Mouse (Mus musculus) adrenal gland, postnatal 36 days (tissue): ENCODE results near the gene Mamstr. TPM values are rescaled to one million over a fixed set of nuclear protein-coding genes. Genes with fewer than 3 reads are reported as not detected.
A peak's percentile ranks its signal among the peaks of the same experiment; 100 is the strongest.

Source experiments
- DNase-seq, 2 experiments: peaks; one replicate each; pipeline ENCODE4 v3.0.0; 2021; ENCODE audit warnings: mixed read lengths in 1 of 2
- total RNA-seq, 2 experiments: library from RNA; stranded (reverse); gene quantifications; 2 replicates each; pipeline ENCODE4 v1.2.3; 2021

Gene Mamstr
- total RNA-seq, 2 experiments from 2014 or later: 3.0 to 11.0 TPM

DNA sequence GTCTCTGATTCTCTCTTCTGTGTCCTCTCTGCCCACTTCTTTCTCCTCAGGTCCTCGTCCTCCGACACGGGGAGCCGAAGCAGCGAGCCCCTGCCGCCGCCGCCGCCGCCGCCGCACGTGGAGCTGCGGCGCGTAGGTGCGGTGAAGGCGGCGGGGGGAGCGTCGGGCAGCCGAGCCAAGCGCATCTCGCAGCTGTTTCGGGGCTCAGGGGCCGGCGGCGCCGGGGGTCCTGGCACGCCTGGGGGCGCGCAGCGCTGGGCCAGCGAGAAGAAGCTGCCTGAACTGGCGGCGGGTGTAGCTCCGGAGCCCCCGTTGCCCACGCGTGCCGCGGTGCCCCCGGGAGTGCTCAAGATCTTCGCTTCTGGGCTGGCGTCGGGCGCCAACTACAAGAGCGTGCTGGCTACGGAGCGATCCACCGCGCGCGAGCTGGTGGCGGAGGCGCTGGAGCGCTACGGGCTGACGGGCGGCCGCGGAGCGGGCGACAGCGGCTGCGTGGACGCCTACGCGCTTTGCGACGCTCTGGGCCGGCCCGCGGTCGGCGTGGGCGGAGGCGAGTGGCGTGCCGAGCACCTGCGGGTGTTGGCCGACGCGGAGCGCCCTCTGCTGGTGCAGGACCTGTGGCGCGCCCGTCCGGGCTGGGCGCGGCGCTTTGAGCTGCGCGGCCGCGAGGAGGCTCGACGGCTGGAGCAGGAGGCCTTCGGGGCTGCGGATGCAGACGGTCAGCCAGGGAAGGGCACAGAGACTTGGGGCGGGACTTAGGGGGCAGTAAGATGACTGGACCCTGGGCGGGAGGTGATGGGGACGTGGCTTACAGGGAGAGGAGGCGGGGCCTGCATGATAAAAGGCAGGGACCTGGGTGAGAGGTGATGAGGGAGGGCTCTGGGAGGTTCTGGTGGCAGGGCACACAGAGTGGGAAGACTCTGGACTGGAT lies 11.1 kb upstream of the Mamstr start:
- DNase-seq: peak; percentile 95 to 97

GRCm38 (mm10) chr7:45630064-45630907 lies 9.5 kb upstream of the Mamstr start:
- no peak for DNase-seq

DNA sequence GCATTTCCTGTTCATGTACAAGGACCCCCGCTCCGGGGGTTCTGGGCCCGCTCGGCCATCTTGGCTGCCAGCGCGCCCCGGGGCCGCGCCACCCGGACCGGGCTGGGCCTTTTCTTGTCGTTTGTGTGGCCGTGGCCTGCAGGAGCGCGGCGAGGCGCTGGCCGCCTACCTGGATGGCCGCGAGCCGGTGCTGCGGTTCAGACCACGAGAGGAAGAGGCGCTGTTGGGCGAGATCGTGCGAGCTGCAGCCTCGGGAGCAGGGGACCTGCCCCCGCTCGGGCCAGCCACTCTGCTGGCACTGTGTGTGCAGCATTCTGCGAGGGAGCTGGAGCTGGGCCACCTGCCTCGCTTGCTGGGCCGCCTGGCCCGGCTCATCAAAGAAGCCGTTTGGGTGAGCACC lies 7.3 kb upstream of the Mamstr start:
- peak in 1 of 2 experiments; percentile 41 for DNase-seq

DNA sequence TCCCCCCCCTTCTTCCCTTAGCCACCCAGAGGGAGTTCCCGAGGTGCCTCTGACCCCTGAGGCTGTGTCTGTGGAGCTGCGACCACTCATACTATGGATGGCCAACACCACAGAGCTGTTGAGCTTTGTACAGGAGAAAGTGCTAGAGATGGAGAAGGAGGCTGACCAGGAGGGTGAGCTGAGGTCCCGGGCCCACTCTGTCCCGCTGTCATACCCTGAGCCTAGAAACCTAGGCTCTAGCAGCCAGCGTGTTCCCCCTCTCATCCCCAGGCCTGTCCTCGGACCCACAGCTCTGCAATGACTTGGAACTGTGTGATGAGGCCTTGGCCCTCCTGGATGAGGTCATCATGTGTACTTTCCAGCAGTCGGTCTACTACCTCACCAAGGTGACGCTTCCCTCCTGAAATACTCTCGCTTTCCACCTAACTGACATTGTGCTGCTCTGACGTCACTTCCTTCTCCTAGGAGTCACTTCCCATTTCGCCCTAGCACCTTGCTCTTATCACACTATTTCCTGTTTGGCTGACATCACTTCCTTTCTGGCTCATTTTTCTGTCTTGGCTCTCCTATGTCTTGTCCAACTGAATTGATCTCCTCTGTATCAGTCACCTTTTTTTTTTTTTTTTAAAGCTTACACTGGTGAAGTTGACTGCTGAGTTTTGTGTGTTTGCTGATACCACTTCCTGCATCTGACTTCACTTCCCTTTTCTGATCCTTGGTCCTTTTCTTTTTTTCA lies 4.7 kb upstream of the Mamstr start:
- no peak for DNase-seq

DNA sequence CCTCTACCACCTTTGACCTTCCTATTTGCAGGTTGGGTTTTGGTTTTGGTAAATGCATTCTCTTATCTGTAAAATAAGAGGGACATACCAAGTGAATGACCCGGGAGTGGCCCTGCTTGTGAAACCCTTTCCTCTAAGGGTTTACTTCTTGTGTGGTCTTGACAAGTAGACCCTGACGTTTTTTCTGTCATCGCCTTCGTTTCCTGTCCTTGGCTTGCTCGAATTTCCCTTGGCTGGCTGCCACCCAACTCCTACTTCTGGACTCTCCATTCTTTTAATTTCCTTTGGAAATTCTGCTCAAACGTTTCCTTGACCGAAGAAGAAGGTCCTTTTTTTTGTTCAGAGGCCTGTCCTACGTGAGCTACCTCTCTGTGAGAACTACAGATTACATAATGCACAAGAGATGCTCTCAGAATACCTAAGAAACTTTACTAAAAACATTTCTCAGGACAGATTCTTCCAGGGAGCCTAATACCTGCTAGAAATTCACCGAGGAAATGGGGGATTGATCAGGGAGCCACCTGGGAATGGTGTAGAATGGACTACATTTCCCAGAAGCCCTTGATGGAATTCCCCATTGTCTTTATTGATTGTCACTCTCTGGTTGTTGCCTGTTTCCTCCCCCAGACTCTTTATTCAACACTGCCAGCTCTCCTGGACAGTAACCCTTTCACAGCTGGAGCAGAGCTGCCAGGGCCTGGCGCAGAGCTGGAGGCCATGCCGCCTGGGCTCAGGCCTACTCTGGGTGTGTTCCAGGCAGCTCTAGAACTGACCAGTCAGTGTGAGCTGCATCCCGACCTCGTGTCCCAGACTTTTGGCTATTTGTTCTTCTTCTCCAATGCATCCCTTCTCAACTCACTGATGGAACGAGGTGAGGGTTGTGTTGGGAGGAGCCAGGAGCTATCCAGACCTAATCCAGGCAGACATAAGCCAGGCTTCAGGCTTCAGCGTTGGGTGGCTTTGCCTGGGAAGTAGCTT lies 3.8 kb upstream of the Mamstr start:
- DNase-seq: peak; percentile 74 to 75

DNA sequence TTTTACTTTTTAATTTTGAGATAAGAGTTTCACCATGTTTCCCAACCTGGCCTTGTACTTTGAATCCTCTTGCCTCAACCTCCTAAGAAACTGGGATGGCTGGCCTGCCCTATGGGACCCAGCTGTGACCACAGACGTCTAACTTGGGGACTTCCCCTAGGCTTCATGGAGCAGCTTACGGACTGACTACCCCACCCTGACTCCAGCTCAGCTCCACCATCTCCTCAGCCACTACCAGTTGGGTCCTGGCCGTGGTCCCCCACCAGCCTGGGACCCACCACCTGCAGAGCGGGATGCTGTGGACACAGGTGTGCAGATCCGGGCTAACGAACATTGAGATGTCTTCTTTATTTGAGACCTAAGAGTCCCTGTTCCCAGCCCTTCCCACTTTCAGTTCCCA lies 2.1 kb upstream of the Mamstr start:
- DNase-seq: no peak

DNA sequence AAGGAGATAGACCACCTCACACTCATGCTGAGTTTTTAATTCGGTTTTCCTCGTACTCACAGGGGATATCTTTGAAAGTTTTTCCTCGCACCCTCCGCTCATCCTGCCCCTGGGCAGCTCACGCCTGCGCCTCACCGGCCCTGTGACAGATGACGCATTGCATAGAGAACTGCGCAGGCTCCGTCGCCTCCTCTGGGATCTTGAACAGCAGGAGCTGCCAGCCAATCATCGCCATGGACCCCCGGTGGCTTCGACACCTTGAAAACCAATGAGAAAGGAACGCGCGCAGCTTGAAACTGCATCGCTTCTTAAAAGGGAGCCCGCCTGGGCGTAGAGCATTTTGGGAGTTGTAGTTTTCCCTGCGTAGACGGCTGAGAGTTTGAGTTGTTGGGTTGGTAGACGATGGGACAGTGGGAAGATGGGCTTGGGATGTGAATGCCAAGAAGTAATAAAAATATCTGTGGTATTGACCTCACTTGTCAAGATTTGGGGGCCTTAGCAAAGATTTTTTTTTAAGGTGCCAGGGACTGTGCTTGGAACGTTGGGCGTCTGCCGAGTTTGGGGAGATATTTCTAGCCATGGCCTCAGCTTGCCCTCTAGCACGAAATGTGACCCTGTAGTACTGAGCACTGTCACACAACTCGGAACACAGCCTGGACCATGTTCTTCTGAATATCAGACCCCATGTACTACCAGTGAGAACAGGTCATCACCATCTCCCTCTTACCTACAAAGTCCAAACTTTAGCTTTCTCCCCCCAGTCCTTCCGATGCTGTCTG lies 965 bp upstream of the Mamstr start:
- peak; percentile 93 to 94 for DNase-seq

DNA sequence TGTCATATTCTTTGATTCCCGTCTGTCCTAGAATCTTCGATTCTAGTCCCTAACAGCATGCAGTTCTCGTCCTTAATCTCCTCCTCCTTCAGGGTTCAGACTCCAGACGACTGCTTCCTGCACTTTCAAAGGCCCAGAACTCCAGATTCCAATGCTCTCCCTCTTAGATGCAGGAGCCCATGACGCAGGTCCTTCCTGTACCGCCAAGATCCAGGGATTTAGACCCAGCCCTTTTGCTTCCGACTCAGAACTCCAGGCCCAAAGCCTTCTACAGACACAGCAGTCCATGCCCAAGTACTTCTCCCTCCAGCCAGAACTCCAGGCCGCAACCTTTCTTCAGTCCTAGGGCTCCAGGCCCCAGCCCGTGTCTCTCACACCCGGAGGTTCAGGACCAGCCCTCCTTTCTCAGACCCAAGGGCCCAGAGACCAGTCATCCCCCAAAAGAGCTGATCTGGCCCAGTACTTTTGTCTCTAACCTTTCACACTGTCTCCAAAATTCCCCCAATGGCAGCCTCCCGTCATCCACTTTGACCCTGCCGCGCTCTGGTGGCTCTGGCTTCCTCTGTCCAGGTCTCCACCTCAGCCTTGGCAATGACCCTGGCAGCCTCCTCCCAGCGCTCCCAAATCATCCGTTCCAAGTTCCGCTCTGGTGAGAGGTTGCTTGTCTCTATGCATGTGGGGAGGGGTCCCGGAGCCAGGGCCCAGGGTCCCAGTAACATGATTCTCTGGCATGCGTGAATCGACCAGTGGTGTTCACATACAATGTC lies 597 bp downstream of the Mamstr start:
- DNase-seq: no peak

GRCm38 (mm10) chr7:45641391-45642040 lies 1.7 kb downstream of the Mamstr start:
- DNase-seq: peak in 1 of 2 experiments; percentile 40

GRCm38 (mm10) chr7:45642083-45642482 lies 2.3 kb downstream of the Mamstr start:
- DNase-seq: peak in 1 of 2 experiments; percentile 8

- DNase-seq: no peak
Measured at GRCm38 (mm10) chr7:45642503-45643255, 2.9 kb downstream of the Mamstr start.

DNA sequence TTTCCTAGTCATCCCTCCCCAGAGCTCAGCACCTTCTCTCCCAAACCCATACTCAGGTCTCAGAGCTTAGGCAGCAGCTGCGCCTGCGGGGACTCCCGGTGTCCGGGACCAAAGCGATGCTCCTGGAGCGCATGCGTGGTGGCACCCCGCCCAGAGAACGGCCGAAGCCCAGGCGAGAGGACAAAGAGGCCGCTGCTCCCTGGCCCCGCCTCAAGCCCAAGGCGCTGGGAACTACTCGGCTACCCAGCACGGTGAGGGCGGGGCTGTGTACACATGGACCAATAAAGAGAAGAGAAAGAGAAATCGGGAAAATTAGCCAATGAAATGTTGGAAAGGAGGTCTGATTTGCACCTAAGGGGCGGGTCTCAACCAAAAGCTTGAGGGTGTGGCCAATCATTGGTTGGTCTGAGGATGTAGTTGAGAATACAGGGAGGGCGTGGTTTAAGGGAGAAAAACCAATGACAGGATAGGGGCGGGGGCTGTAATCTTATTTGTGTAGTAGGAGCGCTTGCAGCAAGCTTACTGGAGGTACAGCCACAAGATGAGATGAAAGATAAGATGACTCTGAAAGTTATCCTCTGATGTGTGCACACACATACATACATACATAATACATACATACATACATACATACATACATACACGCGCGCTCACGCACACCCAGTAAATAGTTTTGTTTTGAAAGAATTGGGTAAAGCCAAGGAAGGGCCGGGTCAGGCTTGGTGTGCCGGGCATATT lies 3.8 kb downstream of the Mamstr start:
- peak; percentile 94 to 97 for DNase-seq

- DNase-seq: peak in 1 of 2 experiments; percentile 37
Measured at GRCm38 (mm10) chr7:45644183-45644582, 4.4 kb downstream of the Mamstr start.

DNA sequence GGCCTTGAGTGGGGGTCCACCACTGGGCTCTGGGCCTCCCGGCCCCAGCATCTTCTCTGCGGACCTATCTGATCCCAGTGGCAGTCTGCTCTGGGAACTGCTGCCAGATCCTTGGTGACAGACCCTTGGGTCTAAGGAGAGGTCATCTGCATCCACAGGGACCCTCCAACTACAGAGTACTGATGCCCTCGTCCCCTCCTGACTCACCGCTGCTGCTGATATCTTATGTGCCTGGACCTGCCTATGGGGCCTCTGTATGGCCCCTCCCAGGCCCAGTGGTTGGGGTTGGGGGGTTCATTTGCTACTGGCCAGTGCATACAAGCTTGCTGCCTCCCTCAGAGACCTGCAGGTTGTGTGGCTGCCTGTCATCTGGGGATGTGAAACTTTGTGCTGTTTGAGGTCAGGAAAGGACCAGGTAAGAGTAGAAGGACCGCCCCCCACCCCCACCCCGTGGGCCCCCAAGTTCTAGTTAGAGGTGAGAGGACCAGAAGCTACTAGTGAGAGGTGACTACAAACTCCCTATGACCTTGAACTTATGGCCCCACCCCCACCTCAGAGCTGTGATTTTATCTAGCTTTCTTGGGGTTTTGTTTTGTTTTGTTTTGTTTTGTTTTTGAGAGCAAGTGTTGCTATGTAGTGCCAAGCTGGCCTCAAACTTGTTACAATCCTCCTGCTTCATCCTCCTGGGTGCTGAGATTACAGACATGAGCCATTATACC lies 5.3 kb downstream of the Mamstr start:
- DNase-seq: no peak

- DNase-seq: no peak
Measured at GRCm38 (mm10) chr7:45645591-45645971, 5.8 kb downstream of the Mamstr start.

DNA sequence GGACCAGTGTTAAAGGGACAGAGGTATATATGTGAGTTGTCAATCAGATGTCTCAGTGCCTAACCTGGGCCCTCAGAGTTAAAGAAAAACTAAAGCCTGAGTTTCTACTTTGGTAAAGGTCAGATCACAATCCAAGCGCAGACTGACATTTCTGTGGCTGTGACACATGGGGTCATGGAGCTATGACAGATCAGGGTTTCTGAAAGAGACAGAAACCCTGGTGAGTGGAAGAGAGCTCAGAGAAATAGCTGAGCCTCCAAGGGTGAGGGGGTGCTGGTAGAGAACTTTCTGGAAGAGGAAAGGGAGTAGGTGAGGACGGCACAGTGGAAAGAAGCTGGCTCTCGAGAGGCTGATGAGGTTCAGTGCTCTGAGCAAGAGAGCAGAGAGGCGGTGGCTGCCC lies 6.9 kb downstream of the Mamstr start:
- peak; percentile 46 to 55 for DNase-seq

DNA sequence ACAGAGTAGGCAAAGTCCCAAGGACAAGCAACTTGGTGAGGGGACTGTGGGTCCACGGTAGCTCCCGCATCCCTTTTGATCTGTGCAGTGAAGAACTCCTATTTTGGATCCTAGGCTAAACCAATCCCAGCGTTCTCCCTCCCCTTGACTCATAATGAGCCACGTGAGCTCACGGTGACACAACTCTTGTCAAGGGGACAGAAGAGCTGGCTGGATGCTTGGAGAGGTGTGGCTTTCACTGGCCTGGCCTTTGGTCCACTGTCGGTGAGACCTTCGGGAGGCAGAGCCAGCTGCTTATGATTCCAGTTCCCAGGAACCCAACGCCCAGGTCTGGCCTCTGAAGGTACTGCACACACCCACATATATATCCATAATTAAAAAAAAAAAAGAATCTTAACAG lies 9.6 kb downstream of the Mamstr start:
- peak; percentile 60 to 72 for DNase-seq
